Comparison of ENCODE assay signal across 27 mouse cellular contexts in genomic region chr17:81743034-81743433, GRCm38 (mm10).
"Had no signal": no experiment of that assay in that cellular context is flagged by ENCODE, and none has a peak within 500 bp of the region (broad histone marks: within the 10 kb centered on the region; RNA-seq: fewer than 3 reads in every experiment).

No protein-coding gene starts in this region.

- H3K4me3 ChIP-seq: gastrocnemius, adult 2 months; heart, embryonic 10.5 days; hindbrain, embryonic 13.5 days; hindbrain, embryonic 15.5 days; kidney, embryonic 15.5 days; layer of hippocampus, adult 2 months; left cerebral cortex, adult 2 months; limb, embryonic 10.5 days; limb, embryonic 12.5 days; liver, embryonic 13.5 days; liver, embryonic 15.5 days had no signal

- H3K4me1 ChIP-seq: hindbrain, embryonic 13.5 days; hindbrain, embryonic 15.5 days; kidney, embryonic 15.5 days; limb, embryonic 10.5 days; limb, embryonic 12.5 days; liver, embryonic 13.5 days; liver, embryonic 15.5 days had no signal

- H3K9me3 ChIP-seq: heart, embryonic 10.5 days; hindbrain, embryonic 13.5 days; hindbrain, embryonic 15.5 days; kidney, embryonic 15.5 days; limb, embryonic 10.5 days; limb, embryonic 12.5 days; liver, embryonic 13.5 days; liver, embryonic 15.5 days had no signal

- DNase-seq: gastrocnemius, adult 2 months; gastrocnemius, postnatal 10 days; gastrocnemius, postnatal 25 days; heart, adult 11 months; heart, postnatal 14 days; heart, postnatal 36 days; kidney, adult 11 months; kidney, adult 2 months; kidney, adult 9 months; kidney, postnatal 14 days; kidney, postnatal 36 days; liver; liver, embryonic 13.5 days; liver, postnatal 0 days had no signal

- H3K27me3 ChIP-seq: hindbrain, embryonic 13.5 days; hindbrain, embryonic 15.5 days; kidney, embryonic 15.5 days; limb, embryonic 12.5 days; liver, embryonic 13.5 days; liver, embryonic 15.5 days had no signal

- H3K4me2 ChIP-seq: hindbrain, embryonic 13.5 days; hindbrain, embryonic 15.5 days; kidney, embryonic 15.5 days; limb, embryonic 12.5 days; liver, embryonic 11.5 days; liver, embryonic 13.5 days; liver, embryonic 15.5 days had no signal

- H3K27ac ChIP-seq: gastrocnemius, adult 2 months; hindbrain, embryonic 13.5 days; hindbrain, embryonic 15.5 days; hindbrain, postnatal 0 days; kidney, embryonic 15.5 days; kidney, postnatal 0 days; layer of hippocampus, adult 2 months; left cerebral cortex, adult 2 months; limb, embryonic 10.5 days; limb, embryonic 12.5 days; liver, embryonic 13.5 days; liver, embryonic 15.5 days had no signal

- ATAC-seq: hindbrain, postnatal 0 days; intestine, embryonic 16.5 days; liver, postnatal 0 days had no signal

- H3K9ac ChIP-seq: hindbrain, embryonic 13.5 days; hindbrain, embryonic 15.5 days; kidney, embryonic 15.5 days; limb, embryonic 12.5 days; liver, embryonic 13.5 days; liver, embryonic 15.5 days; liver, postnatal 0 days had no signal

- H3K36me3 ChIP-seq: heart, embryonic 10.5 days; hindbrain, embryonic 13.5 days; hindbrain, embryonic 15.5 days; kidney, embryonic 15.5 days; limb, embryonic 10.5 days; limb, embryonic 12.5 days; liver, embryonic 13.5 days; liver, embryonic 15.5 days had no signal
